Mouse (Mus musculus) stomach, embryonic 14.5 days (tissue): Measurements from ENCODE around the gene Irgc1. TPM values are rescaled to one million over a fixed set of nuclear protein-coding genes. Genes with fewer than 3 reads are reported as not detected.
A peak's percentile ranks its signal among the peaks of the same experiment; 100 is the strongest.

Experiments
- ATAC-seq: fragments of 200-750 bp; cut with Nextera tagmentation; 2 replicates; pipeline ENCODE4 v1.8.0; 2017; ENCODE audit warnings: low read depth, moderate TSS enrichment; ENCODE audit not compliant: insufficient number of reproducible peaks, insufficient read depth, low FRiP score
- H3K27ac ChIP-seq: fragments of 300-500 bp; sonication (generic); 2 replicates; pipeline ENCODE4 v1.5.1; 2014; ENCODE audit warnings: mild to moderate bottlenecking, low read length, moderate library complexity, mixed read lengths
- H3K27me3 ChIP-seq: fragments of 300-500 bp; sonication (generic); 2 replicates; pipeline ENCODE4 v1.6.1; 2014; ENCODE audit warnings: low read length, control low read depth, mixed read lengths; ENCODE audit not compliant: control insufficient read depth, insufficient read depth
- H3K36me3 ChIP-seq: fragments of 300-500 bp; sonication (generic); 2 replicates; pipeline ENCODE4 v1.6.1; 2014; ENCODE audit warnings: mild to moderate bottlenecking, control low read depth, low read length, moderate library complexity, mixed read lengths; ENCODE audit not compliant: control insufficient read depth, insufficient read depth
- H3K4me1 ChIP-seq: fragments of 300-500 bp; sonication (generic); 2 replicates; pipeline ENCODE4 v1.6.1; 2014; ENCODE audit warnings: low read length, control low read depth, mixed read lengths; ENCODE audit not compliant: control insufficient read depth, insufficient read depth
- H3K4me2 ChIP-seq: fragments of 300-500 bp; sonication (generic); replicated peaks from 2 replicates; pipeline ENCODE4 v1.6.1; 2014; ENCODE audit warnings: low read depth, low read length, control low read depth
- H3K4me3 ChIP-seq: fragments of 300-500 bp; sonication (generic); 2 replicates; pipeline ENCODE4 v1.5.1; 2014; ENCODE audit warnings: low read depth, low read length, control low read depth
- H3K9ac ChIP-seq: fragments of 300-500 bp; sonication (generic); replicated peaks from 2 replicates; pipeline ENCODE4 v1.6.1; 2014; ENCODE audit warnings: low read depth, mild to moderate bottlenecking, control low read depth, low read length, moderate library complexity, mixed read lengths
- H3K9me3 ChIP-seq: fragments of 300-500 bp; sonication (generic); 2 replicates; pipeline ENCODE4 v1.6.1; 2016; ENCODE audit warnings: low read depth, low read length, control low read depth; ENCODE audit not compliant: control insufficient read depth
- WGBS: fragments of 180-500 bp; shearing (Covaris S2); extraction: QIAGEN DNeasy Blood & Tissue Kit; methylation state at CpG from one replicate; pipeline ENCODE4 v1.1.7; 2014; 5-methylcytosine and 5-hydroxymethylcytosine counted together
- polyA plus RNA-seq: library from polyadenylated mRNA; unstranded; fragments of >200 nt; fragmentation: Nextera tagmentation; extraction: Ambion mirVana; gene quantifications from 2 replicates; pipeline ENCODE4 v1.2.1, GENCODE M21; 2014

Irgc1 gene
- polyA plus RNA-seq, 1 experiment from 2014 or later = not detected

DNA sequence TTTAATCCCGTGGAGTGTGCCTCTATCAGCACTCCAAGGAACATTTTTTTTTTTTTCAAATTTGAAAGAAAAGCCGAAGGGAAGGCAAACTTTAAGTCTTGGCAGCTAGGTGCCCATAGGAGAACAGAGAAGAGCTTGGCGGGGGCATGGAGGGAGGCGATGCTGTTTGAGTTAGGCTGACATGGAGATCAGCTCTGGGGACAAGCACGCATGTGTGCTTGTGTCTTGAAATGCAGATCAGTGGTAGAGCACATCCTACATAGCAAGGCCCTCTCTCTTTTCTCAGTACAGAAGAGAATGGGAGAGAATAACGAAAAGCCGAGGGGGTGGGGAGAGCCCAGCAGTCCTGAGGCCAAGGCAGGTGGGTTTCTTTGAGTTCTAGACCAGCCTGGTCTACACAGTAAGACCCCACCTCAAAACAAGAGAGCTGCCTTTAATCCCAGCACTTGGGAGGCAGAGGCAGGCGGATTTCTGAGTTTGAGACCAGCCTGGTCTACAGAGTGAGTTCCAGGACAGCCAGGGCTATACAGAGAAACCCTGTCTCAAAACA, 53.7 kb downstream of the Irgc1 start:
- peaks cover 2% of the 10 kb centered on the region; the same call in 1 of the 2 replicates for H3K36me3 ChIP-seq
- no peaks in the 10 kb centered on the region for H3K9me3 ChIP-seq

DNA sequence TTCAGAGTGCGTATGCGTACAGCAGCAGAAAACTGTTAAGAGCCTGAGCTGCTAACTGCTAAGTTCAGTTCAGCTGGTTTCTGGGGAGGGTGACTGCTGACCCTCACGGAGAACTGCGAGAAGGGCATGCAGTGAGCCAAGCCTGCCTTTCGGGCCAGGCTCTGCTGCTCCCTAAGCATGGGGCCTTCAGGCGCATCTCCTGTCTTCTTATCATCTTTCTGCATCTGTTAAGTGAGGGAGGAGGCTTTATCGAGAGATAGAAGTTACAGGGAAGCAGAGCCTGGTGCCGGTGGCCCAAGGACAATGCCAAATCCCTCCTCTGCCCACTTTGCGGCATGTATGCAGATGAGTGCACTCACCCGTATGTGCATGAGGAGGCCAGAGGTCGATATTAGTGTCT, 55.3 kb downstream of the Irgc1 start:
- no peak for ATAC-seq
- H3K27ac ChIP-seq = no peak overlapping the region
- whole genome bisulfite sequencing = 61% methylated on average over 11 of the region's 11 CpGs
- H3K27me3 ChIP-seq = no peaks in the 10 kb centered on the region
- H3K4me2 ChIP-seq = no peak overlapping the region
- H3K36me3 ChIP-seq = no peaks in the 10 kb centered on the region
- no peaks in the 10 kb centered on the region for H3K9me3 ChIP-seq
- H3K4me1 ChIP-seq = peaks cover 8% of the 10 kb centered on the region
- H3K4me3 ChIP-seq = no peak overlapping the region
- no peak overlapping the region for H3K9ac ChIP-seq

More for the DNA sequence above, 53.7 kb downstream of the Irgc1 start:
- no peak for ATAC-seq
- peaks cover 6% of the 10 kb centered on the region for H3K4me1 ChIP-seq
- H3K27me3 ChIP-seq = no peaks in the 10 kb centered on the region
- H3K9ac ChIP-seq = no peak overlapping the region
- H3K4me2 ChIP-seq = no peak overlapping the region
- WGBS = 93% methylated on average over 8 of the region's 8 CpGs
- H3K4me3 ChIP-seq = no peak overlapping the region; the same call in 1 of the 2 replicates
- H3K27ac ChIP-seq = no peak overlapping the region

DNA sequence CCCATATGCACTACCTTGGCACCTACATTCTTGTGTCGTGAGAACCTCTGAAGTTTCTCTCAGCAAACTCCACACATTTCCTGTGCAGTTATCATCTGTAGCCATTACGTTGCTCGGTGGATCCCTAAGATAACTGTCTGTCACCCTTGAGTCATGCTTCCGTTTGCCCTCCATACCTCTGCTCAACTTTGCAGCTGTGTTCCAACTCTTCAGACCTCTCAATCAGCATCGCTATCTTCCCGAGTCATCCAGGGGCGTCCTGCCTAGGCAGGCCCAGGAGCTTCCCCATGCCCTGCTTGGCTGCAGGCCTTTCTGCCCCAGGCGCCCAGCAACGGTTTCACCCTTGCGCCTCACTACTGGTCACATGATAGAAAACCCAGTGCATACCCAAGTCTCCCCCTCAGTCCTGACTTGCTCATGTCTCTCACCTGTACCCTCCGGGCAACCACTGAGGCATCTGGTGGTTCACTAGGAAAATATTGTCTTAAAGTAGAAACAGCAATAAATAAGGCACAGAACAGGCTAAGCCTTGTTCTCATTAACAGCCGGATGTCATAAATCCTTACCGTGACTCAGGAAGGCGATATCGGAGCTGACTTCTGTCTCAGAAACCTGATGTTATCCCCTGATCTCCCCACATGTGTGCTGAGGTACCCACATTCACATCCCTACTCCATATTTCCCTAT, 57.5 kb downstream of the Irgc1 start:
- no peaks in the 10 kb centered on the region for H3K9me3 ChIP-seq
- WGBS = 74% methylated on average over 15 of the region's 15 CpGs
- no peak overlapping the region for H3K9ac ChIP-seq
- H3K36me3 ChIP-seq = no peaks in the 10 kb centered on the region
- no peak for ATAC-seq
- peaks cover 19% of the 10 kb centered on the region for H3K4me1 ChIP-seq
- H3K27ac ChIP-seq = no peak overlapping the region
- H3K4me2 ChIP-seq = no peak overlapping the region
- no peaks in the 10 kb centered on the region for H3K27me3 ChIP-seq
- no peak overlapping the region for H3K4me3 ChIP-seq

DNA sequence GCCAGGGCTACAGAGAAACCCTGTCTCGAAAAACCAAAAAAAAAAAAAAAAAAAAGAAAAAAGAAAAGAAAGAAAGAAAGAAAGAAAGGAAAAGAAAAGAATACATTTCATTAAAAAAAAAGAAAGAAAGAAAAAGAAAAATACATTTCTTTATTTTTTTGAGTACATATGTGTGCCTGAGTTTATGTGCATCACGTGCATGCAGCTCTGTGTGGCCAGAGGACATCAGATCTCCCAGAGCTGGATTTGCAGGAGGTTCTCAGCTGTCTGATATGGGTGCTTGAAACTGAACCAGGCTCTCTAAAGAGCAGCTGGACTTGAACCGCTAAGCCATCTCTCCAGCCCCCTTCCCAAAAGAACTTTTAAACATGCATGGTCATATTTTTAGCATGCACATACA, 58.0 kb downstream of the Irgc1 start:
- no peak overlapping the region for H3K4me2 ChIP-seq
- no peak overlapping the region for H3K27ac ChIP-seq
- H3K9me3 ChIP-seq = no peaks in the 10 kb centered on the region
- H3K4me1 ChIP-seq = peaks cover 23% of the 10 kb centered on the region
- H3K9ac ChIP-seq = no peak overlapping the region
- WGBS = 90% methylated on average over 3 of the region's 3 CpGs
- no peak overlapping the region for H3K4me3 ChIP-seq
- H3K27me3 ChIP-seq = no peaks in the 10 kb centered on the region
- H3K36me3 ChIP-seq = no peaks in the 10 kb centered on the region
- no peak for ATAC-seq

DNA sequence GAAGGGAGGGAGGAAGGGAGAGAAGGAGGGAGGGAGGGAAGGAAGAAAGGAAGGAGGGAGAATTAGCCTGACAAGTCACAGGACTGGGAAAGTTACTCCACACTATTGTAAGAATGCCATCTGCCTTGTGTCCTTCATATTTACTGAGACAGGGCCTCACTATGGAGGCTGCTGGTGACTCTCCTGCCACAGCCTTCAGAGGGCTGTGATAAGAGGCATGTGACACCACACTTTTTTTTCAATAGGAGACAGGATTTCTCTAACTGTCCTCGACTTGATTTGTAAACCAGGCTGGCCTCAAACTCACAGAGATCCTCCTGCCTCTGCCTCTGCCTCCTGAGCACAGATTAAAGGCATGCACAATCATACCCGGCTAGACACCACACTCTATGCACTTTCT, 60.4 kb downstream of the Irgc1 start:
- WGBS = 65% methylated on average over 2 of the region's 2 CpGs
- peaks cover 19% of the 10 kb centered on the region; the same call in 1 of the 2 replicates for H3K4me1 ChIP-seq
- H3K4me2 ChIP-seq = peak overlapping the region; percentile 33; the same call in 1 of the 2 replicates
- no peaks in the 10 kb centered on the region for H3K36me3 ChIP-seq
- no peaks in the 10 kb centered on the region for H3K9me3 ChIP-seq
- no peak for ATAC-seq
- H3K27ac ChIP-seq = peak overlapping the region; percentile 85
- no peak overlapping the region for H3K4me3 ChIP-seq
- H3K27me3 ChIP-seq = no peaks in the 10 kb centered on the region
- H3K9ac ChIP-seq = no peak overlapping the region

DNA sequence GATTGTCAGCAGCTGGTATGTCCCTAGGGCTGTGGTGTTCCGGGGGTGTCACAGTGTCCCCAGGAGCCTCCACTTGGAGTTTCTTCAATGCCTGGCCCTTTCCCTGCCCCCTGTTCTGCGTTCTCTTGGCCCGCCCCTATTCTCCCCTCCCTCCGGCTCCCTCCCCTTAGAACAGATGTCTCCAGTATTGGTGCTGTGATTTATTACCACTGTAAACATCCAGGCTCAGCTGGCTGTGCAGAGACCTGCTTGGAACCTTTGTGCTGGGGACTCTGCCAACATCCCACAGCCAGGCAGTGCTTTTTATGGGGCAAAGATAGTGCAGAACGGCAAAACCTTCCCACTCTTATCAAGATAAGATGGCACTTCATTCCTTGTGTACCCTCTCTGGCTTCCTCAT, 61.0 kb downstream of the Irgc1 start:
- WGBS = under 1% methylated on average over 5 of the region's 5 CpGs
- no peaks in the 10 kb centered on the region for H3K36me3 ChIP-seq
- peaks cover 19% of the 10 kb centered on the region; the same call in 1 of the 2 replicates for H3K4me1 ChIP-seq
- ATAC-seq = peak; percentile 82; the same call in 1 of the 2 replicates
- no peaks in the 10 kb centered on the region for H3K9me3 ChIP-seq
- H3K4me2 ChIP-seq = peak overlapping the region; percentile 33
- peak overlapping the region; percentile 85 for H3K27ac ChIP-seq
- H3K9ac ChIP-seq = no peak overlapping the region
- peak overlapping the region; percentile 17; the same call in 1 of the 2 replicates for H3K4me3 ChIP-seq
- H3K27me3 ChIP-seq = no peaks in the 10 kb centered on the region

DNA sequence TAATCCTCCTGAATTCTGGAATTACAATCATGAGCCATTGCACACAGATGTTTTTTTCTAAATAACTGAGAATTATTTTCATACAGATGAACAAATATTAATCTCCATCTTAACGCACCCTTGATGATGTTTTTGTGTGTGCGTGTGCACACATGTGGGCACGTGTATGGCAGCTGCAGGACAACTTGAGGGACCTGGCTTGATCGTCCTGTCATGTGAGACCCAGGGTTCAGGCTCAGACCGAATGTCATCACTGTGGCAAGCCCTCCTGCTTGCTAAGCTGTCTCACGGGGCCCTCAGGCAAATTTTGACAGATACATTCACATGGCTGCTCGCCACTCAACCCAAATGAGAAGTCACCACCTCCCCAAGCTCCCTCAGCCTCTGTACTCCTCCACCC, 61.6 kb downstream of the Irgc1 start:
- Histone ChIP-seq H3K4me2 (peak overlapping the region; percentile 33; the same call in 1 of the 2 replicates), H3K9ac (no peak overlapping the region), H3K4me3 (no peak overlapping the region), H3K27me3 (no peaks in the 10 kb centered on the region), H3K9me3 (no peaks in the 10 kb centered on the region), H3K4me1 (peaks cover 19% of the 10 kb centered on the region; the same call in 1 of the 2 replicates), H3K36me3 (no peaks in the 10 kb centered on the region), H3K27ac (peak overlapping the region; percentile 0; the same call in 1 of the 2 replicates)
- no peak for ATAC-seq
- WGBS = 36% methylated on average over 7 of the region's 7 CpGs

DNA sequence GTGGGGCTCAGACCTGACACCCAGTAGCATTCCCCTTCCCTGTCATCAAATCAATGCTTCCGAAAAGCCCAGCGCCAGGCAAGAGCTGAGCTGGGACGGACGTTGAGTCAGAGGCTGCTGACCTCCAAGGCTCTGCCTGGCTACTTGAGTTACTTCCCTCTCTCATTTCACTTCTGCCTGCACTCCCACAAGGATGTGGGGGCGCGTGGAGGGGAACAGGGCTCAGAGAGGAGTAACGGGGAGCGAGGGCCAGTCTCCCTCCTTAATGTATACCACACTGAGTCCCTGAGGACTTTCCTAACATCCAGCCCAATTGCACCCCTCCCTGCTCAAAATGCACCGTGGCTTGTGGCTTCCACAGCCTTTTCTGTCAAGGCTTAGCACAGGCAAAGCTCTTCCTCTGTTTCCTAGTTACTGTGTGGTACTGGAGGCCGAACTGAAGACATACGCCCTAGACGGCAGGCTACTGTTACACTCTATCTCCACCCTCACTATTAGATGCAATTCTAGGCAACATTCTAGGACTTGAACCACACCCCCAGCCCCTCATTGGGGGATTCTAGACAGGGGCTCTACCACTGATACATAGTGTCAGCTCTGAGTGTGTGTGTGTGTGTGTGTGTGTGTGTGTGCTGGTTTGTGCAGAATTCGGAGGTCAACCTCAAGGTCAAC, 62.4 kb downstream of the Irgc1 start:
- no peak for ATAC-seq
- Histone ChIP-seq H3K4me1 (peaks cover 19% of the 10 kb centered on the region; the same call in 1 of the 2 replicates), H3K27me3 (no peaks in the 10 kb centered on the region), H3K4me2 (no peak overlapping the region), H3K9me3 (no peaks in the 10 kb centered on the region), H3K36me3 (no peaks in the 10 kb centered on the region), H3K4me3 (no peak overlapping the region), H3K27ac (peak overlapping the region; percentile 0; the same call in 1 of the 2 replicates), H3K9ac (no peak overlapping the region)
- WGBS = 46% methylated on average over 13 of the region's 13 CpGs
